Mouse (Mus musculus) brain, embryonic 14.5 days (tissue): ENCODE data around the gene Myo1b.

Source experiments
- CTCF ChIP-seq: fragments of 200-500 bp; IDR thresholded peaks from 2 replicates; pipeline ENCODE4 v1.5.1; 2012; ENCODE audit warnings: inconsistent platforms, mild to moderate bottlenecking, moderate library complexity, borderline replicate concordance; ENCODE audit not compliant: insufficient read depth, insufficient read length; ENCODE audit errors: extremely low read depth
- POLR2A ChIP-seq: fragments of 200-500 bp; IDR thresholded peaks from 2 replicates; pipeline ENCODE4 v1.6.1; 2012; ENCODE audit warnings: mild to moderate bottlenecking, inconsistent platforms, borderline replicate concordance; ENCODE audit not compliant: poor library complexity, insufficient read depth, insufficient read length, severe bottlenecking; ENCODE audit errors: extremely low read depth

- TF ChIP-seq CTCF (no peak), POLR2A (no peak)
These were observed 81.8 kb downstream of the Myo1b start for GRCm38 (mm10) chr1:51834072-51834471.
